Mouse (Mus musculus) liver (tissue): ENCODE results near the gene Gm2012.
"Not testable (repeated sequence)": the region's sequence is repeated elsewhere in the genome, so short reads cannot be mapped to it uniquely, and the experiment has no call there.

Experiments
- DNase-seq: peaks from one replicate; pipeline ENCODE4 v3.0.0-alpha.2; 2020; ENCODE audit warnings: mixed read lengths

Gm2012 gene

DNA sequence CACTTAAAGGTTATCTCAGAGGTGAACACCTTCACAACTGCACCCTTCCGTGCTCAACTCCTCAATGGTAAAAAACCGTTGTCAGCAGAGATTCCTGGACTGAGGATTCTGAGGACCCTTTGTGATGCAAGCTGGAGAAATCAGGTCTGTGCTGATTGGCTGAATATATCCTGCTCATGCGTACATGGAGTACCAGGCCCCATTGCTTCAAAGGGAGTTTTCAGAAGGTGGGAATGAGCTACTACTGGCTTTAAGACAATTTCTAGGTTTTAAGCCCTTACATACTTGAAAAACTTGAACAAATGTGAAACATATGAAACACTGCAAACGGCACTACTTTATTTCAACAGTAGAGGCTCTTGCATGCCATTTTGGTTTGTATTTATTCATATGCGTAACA lies at the start of gene Gm2012:
TSS of gene Gm2012 (minus strand) at position 101 of the 400 bp plus-strand sequence.
- not testable (repeated sequence) for DNase-seq

DNA sequence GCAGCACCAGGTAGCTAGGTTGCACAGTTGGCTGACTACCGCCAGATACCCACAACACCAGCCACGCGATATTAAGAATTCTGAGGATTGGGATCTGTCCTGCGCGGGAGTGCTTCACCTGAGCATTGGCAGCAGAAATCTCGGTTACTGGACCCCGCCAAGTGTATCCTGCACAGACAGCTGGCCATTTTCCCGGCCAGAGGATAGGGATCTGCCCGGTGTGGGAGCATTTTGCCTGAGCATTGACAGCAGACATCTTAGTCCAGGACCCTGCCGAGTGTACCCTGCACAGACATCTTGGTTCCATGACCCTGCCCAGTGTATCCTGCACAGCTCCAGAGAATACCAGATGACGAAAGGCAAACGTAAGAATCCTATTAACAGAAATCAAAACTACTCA lies 72.0 kb downstream of the Gm2012 start:
- DNase-seq: peak; percentile 0
